Comparison of ENCODE assay signal across 11 mouse cellular contexts in the genomic region with DNA sequence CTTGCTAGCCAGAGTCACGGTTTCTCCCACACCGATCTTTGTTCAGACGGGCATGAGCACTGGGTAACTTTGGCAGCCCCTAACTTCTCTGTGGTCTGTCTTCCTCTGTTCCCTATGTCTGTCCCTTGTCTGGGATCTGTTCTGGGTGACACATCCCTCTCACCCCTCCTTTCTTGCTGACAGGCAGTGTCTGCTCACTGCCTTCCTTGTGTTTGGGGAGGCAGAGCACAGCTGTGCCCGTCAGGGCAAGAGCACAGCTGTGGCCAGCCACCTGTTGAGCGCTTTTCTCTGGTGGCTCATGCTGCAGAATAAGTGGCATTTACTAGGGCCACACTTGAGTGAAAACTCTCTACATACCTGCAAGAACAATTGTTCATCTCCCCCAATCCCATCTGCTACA.
A peak's percentile ranks its signal among the peaks of the same experiment; 100 is the strongest.
DNase-seq lines count a peak whose midpoint lies in the region; ATAC-seq lines count a peak whose summit lies in the region.
"Had no signal": no experiment of that assay in that cellular context is flagged by ENCODE, and none has a peak within 500 bp of the region (broad histone marks: within the 10 kb centered on the region; RNA-seq: fewer than 3 reads in every experiment).

No protein-coding gene starts in this region.

- no peak overlapping the region for H3K27ac ChIP-seq in hindbrain, embryonic 16.5 days (ENCODE audit: low read depth, low read length)
- H3K27ac ChIP-seq in hindbrain, embryonic 11.5 days (ENCODE audit: low read depth, low read length), result no peak overlapping the region
- H3K27ac ChIP-seq in midbrain, embryonic 13.5 days, result no peak overlapping the region
- H3K27ac ChIP-seq: forebrain, embryonic 15.5 days; liver, embryonic 15.5 days had no signal

- H3K36me3 ChIP-seq in hindbrain, embryonic 16.5 days (ENCODE audit: control insufficient read depth, insufficient read depth, low read length), result no peaks in the 10 kb centered on the region
- no peaks in the 10 kb centered on the region for H3K36me3 ChIP-seq in hindbrain, embryonic 11.5 days (ENCODE audit: control insufficient read depth, insufficient read depth, low read length)
- H3K36me3 ChIP-seq in midbrain, embryonic 13.5 days, result no peaks in the 10 kb centered on the region
- H3K36me3 ChIP-seq: forebrain, embryonic 15.5 days; liver, embryonic 15.5 days had no signal

- 59% methylated on average over 5 of the region's 5 CpGs for WGBS in hindbrain, embryonic 16.5 days
- WGBS in hindbrain, embryonic 11.5 days, result 65% methylated on average over 5 of the region's 5 CpGs
- WGBS in midbrain, embryonic 13.5 days, result 70% methylated on average over 5 of the region's 5 CpGs

- no peaks in the 10 kb centered on the region for H3K9me3 ChIP-seq in hindbrain, embryonic 16.5 days (ENCODE audit: control insufficient read depth, low read length)
- H3K9me3 ChIP-seq in hindbrain, embryonic 11.5 days (ENCODE audit: control insufficient read depth, low read length), result no peaks in the 10 kb centered on the region
- H3K9me3 ChIP-seq in midbrain, embryonic 13.5 days, result no peaks in the 10 kb centered on the region
- H3K9me3 ChIP-seq: forebrain, embryonic 15.5 days; liver, embryonic 15.5 days had no signal

- no peak overlapping the region for H3K4me3 ChIP-seq in hindbrain, embryonic 16.5 days (ENCODE audit: low read length)
- no peak overlapping the region for H3K4me3 ChIP-seq in hindbrain, embryonic 11.5 days (ENCODE audit: low read depth, low read length)
- H3K4me3 ChIP-seq in midbrain, embryonic 13.5 days (replicated peaks), result no peak overlapping the region
- H3K4me3 ChIP-seq: forebrain, embryonic 15.5 days; liver, embryonic 15.5 days had no signal

- peak; percentile 58; the same call in 1 of the 2 replicates for ATAC-seq in hindbrain, embryonic 16.5 days
- ATAC-seq in hindbrain, embryonic 11.5 days (ENCODE audit: low FRiP score), result no peak
- ATAC-seq in megakaryocyte, adult 5-6 weeks (ENCODE audit: poor library complexity, severe bottlenecking), result 0 out of 2 replicates have a peak, but pooled peaks have one; percentile 19
- ATAC-seq in midbrain, embryonic 13.5 days, result no peak
- ATAC-seq: forebrain, embryonic 15.5 days had no signal

- no peak overlapping the region for H3K4me2 ChIP-seq in hindbrain, embryonic 16.5 days (ENCODE audit: low read length)
- H3K4me2 ChIP-seq in hindbrain, embryonic 11.5 days (replicated peaks; ENCODE audit: low read depth, low read length), result no peak overlapping the region
- no peak overlapping the region for H3K4me2 ChIP-seq in midbrain, embryonic 13.5 days (replicated peaks)
- H3K4me2 ChIP-seq: forebrain, embryonic 15.5 days; liver, embryonic 15.5 days had no signal

- no peaks in the 10 kb centered on the region for H3K4me1 ChIP-seq in hindbrain, embryonic 16.5 days (ENCODE audit: control insufficient read depth, insufficient read depth, low read depth, low read length)
- no peaks in the 10 kb centered on the region for H3K4me1 ChIP-seq in hindbrain, embryonic 11.5 days (replicated peaks; ENCODE audit: control insufficient read depth, insufficient read depth, low read length)
- no peaks in the 10 kb centered on the region for H3K4me1 ChIP-seq in midbrain, embryonic 13.5 days (replicated peaks)
- H3K4me1 ChIP-seq: liver, embryonic 15.5 days had no signal

- no peak for DNase-seq in hindbrain, embryonic 11.5 days (ENCODE audit: low spot score)
- DNase-seq in right cerebral cortex, postnatal 10 days (ENCODE audit: low spot score in 2 of 2), result peak; percentile 39 to 44
- DNase-seq in right cerebral cortex, postnatal 25 days, result no peak
- DNase-seq in thymus, postnatal 36 days, result peak; percentile 48 to 73
- DNase-seq in gastrocnemius, adult 18-20 months (ENCODE audit: low spot score), result no peak
- DNase-seq: kidney, adult 11 months had no signal

- H3K9ac ChIP-seq in hindbrain, embryonic 16.5 days (ENCODE audit: low read depth, low read length), result no peak overlapping the region
- H3K9ac ChIP-seq in hindbrain, embryonic 11.5 days (ENCODE audit: low read depth, low read length), result no peak overlapping the region
- no peak overlapping the region for H3K9ac ChIP-seq in midbrain, embryonic 13.5 days (replicated peaks)
- H3K9ac ChIP-seq: forebrain, embryonic 15.5 days; liver, embryonic 15.5 days had no signal

- H3K27me3 ChIP-seq in hindbrain, embryonic 16.5 days (replicated peaks; ENCODE audit: control insufficient read depth, insufficient read depth, low read length), result no peaks in the 10 kb centered on the region
- H3K27me3 ChIP-seq in hindbrain, embryonic 11.5 days (ENCODE audit: control insufficient read depth, insufficient read depth, low read length), result no peaks in the 10 kb centered on the region
- no peaks in the 10 kb centered on the region for H3K27me3 ChIP-seq in midbrain, embryonic 13.5 days
- H3K27me3 ChIP-seq: forebrain, embryonic 15.5 days; liver, embryonic 15.5 days had no signal

Comparison
In these comparisons a context has a peak if more than half of its experiments do, and no peak if none do; other contexts are left out.
1. ATAC-seq: peak in hindbrain, embryonic 16.5 days (single experiment) and megakaryocyte, adult 5-6 weeks (single experiment); none in hindbrain, embryonic 11.5 days (single experiment) and midbrain, embryonic 13.5 days (single experiment).
2. DNase-seq: peak in right cerebral cortex, postnatal 10 days (2 of 2) and thymus, postnatal 36 days (2 of 2); none in hindbrain, embryonic 11.5 days (single experiment), right cerebral cortex, postnatal 25 days (single experiment) and gastrocnemius, adult 18-20 months (single experiment).